Mouse (Mus musculus) intestine, postnatal 0 days (tissue): ENCODE measurements at regions not wholly inside any gene's neighbourhood (a gene's known extent, or its start where the extent isn't known, plus 50 kb on each side); places are given as distances from the start of the nearest gene placed in this dataset.

Experiments used
- ATAC-seq: fragments of 200-750 bp; cut with Nextera tagmentation; 2 replicates; pipeline ENCODE4 v1.8.0; 2017; ENCODE audit warnings: mild to moderate bottlenecking, moderate TSS enrichment, moderate library complexity
- H3K27ac ChIP-seq: fragments of 300-500 bp; sonication (generic); 2 replicates; pipeline ENCODE4 v1.5.1; 2014; ENCODE audit warnings: mild to moderate bottlenecking, low read depth, low read length, moderate library complexity
- H3K27me3 ChIP-seq: fragments of 300-500 bp; sonication (generic); replicated peaks from 2 replicates; pipeline ENCODE4 v1.6.1; 2014; ENCODE audit warnings: low read length, mixed read lengths; ENCODE audit not compliant: control insufficient read depth, insufficient read depth
- H3K36me3 ChIP-seq: fragments of 300-500 bp; sonication (generic); 2 replicates; pipeline ENCODE4 v1.6.1; 2014; ENCODE audit warnings: mild to moderate bottlenecking, moderate library complexity; ENCODE audit not compliant: control insufficient read depth, insufficient read depth
- H3K4me1 ChIP-seq: fragments of 300-500 bp; sonication (generic); replicated peaks from 2 replicates; pipeline ENCODE4 v1.6.1; 2014; ENCODE audit warnings: antibody characterized with exemption, low read length, mixed read lengths; ENCODE audit not compliant: control insufficient read depth, insufficient read depth
- H3K4me2 ChIP-seq: fragments of 300-500 bp; sonication (generic); replicated peaks from 2 replicates; pipeline ENCODE4 v1.6.1; 2014; ENCODE audit warnings: low read depth, mild to moderate bottlenecking, moderate library complexity
- H3K4me3 ChIP-seq: fragments of 300-500 bp; sonication (generic); 2 replicates; pipeline ENCODE4 v1.5.1; 2014; ENCODE audit warnings: low read depth, low read length
- H3K9ac ChIP-seq: fragments of 300-500 bp; sonication (generic); 2 replicates; pipeline ENCODE4 v1.6.1; 2014; ENCODE audit warnings: mild to moderate bottlenecking, low read depth, low read length
- H3K9me3 ChIP-seq: fragments of 300-500 bp; sonication (generic); 2 replicates; pipeline ENCODE4 v1.6.1; 2016; ENCODE audit warnings: mixed run types; ENCODE audit not compliant: control insufficient read depth
- CTCF ChIP-seq: sonication (generic); IDR thresholded peaks from 2 replicates; pipeline ENCODE4 v1.5.1; 2016; ENCODE audit warnings: low read depth, mild to moderate bottlenecking, control low read depth, antibody characterized with exemption, moderate library complexity
- WGBS: fragments of 180-500 bp; shearing (Covaris S2); extraction: QIAGEN DNeasy Blood & Tissue Kit; methylation state at CpG from one replicate; pipeline ENCODE4 v1.1.7; 2014; 5-methylcytosine and 5-hydroxymethylcytosine counted together

- no peak overlapping the region for H3K4me3 ChIP-seq
- H3K4me1 ChIP-seq = no peaks in the 10 kb centered on the region
- TF ChIP-seq CTCF = no peak
- no peaks in the 10 kb centered on the region for H3K27me3 ChIP-seq
- H3K36me3 ChIP-seq = no peaks in the 10 kb centered on the region
- H3K9ac ChIP-seq = no peak overlapping the region
- no peak overlapping the region for H3K27ac ChIP-seq
- no peak for ATAC-seq
- WGBS = 89% methylated on average over 2 of the region's 2 CpGs
- no peaks in the 10 kb centered on the region for H3K9me3 ChIP-seq
- H3K4me2 ChIP-seq = no peak overlapping the region
Measured at GRCm38 (mm10) chr3:133617036-133617435, 72.1 kb upstream of the Tet2 start.

GRCm38 (mm10) chr3:133618491-133618890, 73.6 kb upstream of the Tet2 start:
- no peak overlapping the region for H3K4me2 ChIP-seq
- H3K27ac ChIP-seq = no peak overlapping the region
- no peak for ATAC-seq
- no peak overlapping the region for H3K9ac ChIP-seq
- H3K4me3 ChIP-seq = no peak overlapping the region
- no peaks in the 10 kb centered on the region for H3K36me3 ChIP-seq
- no peaks in the 10 kb centered on the region for H3K27me3 ChIP-seq
- TF ChIP-seq CTCF = no peak
- H3K4me1 ChIP-seq = no peaks in the 10 kb centered on the region
- H3K9me3 ChIP-seq = no peaks in the 10 kb centered on the region
- 77% methylated on average over 3 of the region's 3 CpGs for WGBS

- Histone ChIP-seq H3K27ac (no peak overlapping the region), H3K27me3 (no peaks in the 10 kb centered on the region), H3K4me2 (no peak overlapping the region), H3K4me3 (no peak overlapping the region), H3K4me1 (no peaks in the 10 kb centered on the region), H3K36me3 (no peaks in the 10 kb centered on the region), H3K9ac (no peak overlapping the region), H3K9me3 (no peaks in the 10 kb centered on the region)
- TF ChIP-seq CTCF = no peak
- ATAC-seq = no peak
- 45% methylated on average over 9 of the region's 9 CpGs for WGBS
Measured at GRCm38 (mm10) chr3:133623201-133623744, 78.3 kb upstream of the Tet2 start.

- WGBS = 67% methylated on average over 3 of the region's 3 CpGs
- no peak for ATAC-seq
- H3K27ac ChIP-seq = no peak overlapping the region
- H3K36me3 ChIP-seq = no peaks in the 10 kb centered on the region
- no peaks in the 10 kb centered on the region for H3K4me1 ChIP-seq
- H3K9me3 ChIP-seq = no peaks in the 10 kb centered on the region
- no peak overlapping the region for H3K4me3 ChIP-seq
- H3K9ac ChIP-seq = no peak overlapping the region
- H3K4me2 ChIP-seq = no peak overlapping the region
- H3K27me3 ChIP-seq = no peaks in the 10 kb centered on the region
- no peak for TF ChIP-seq CTCF
Measured at GRCm38 (mm10) chr3:133624079-133624875, 79.3 kb upstream of the Tet2 start.

- Histone ChIP-seq H3K27me3 (no peaks in the 10 kb centered on the region), H3K4me1 (no peaks in the 10 kb centered on the region)
Measured at GRCm38 (mm10) chr3:133625046-133625445, 80.1 kb upstream of the Tet2 start.

GRCm38 (mm10) chr3:133626442-133626841, 81.5 kb upstream of the Tet2 start:
- no peak for TF ChIP-seq CTCF
- Histone ChIP-seq H3K27me3 (no peaks in the 10 kb centered on the region), H3K27ac (no peak overlapping the region), H3K4me1 (no peaks in the 10 kb centered on the region), H3K4me3 (no peak overlapping the region), H3K9me3 (no peaks in the 10 kb centered on the region), H3K9ac (no peak overlapping the region), H3K4me2 (no peak overlapping the region), H3K36me3 (no peaks in the 10 kb centered on the region)
- ATAC-seq = no peak
- WGBS = 24% methylated on average over 1 of the region's 1 CpGs

More at GRCm38 (mm10) chr3:133625046-133625445, 80.1 kb upstream of the Tet2 start:
- Histone ChIP-seq H3K4me2 (no peak overlapping the region), H3K9me3 (no peaks in the 10 kb centered on the region), H3K9ac (no peak overlapping the region), H3K27ac (no peak overlapping the region), H3K36me3 (no peaks in the 10 kb centered on the region), H3K4me3 (no peak overlapping the region)
- WGBS = 87% methylated on average over 3 of the region's 3 CpGs
- no peak for ATAC-seq
- TF ChIP-seq CTCF = no peak
